8 mouse cellular contexts compared by ENCODE assay signal in genomic region chr9:53144266-53144665, GRCm38 (mm10).
DNase-seq lines count a peak whose midpoint lies in the region; ATAC-seq lines count a peak whose summit lies in the region.

No protein-coding gene starts in this region.

- intact Hi-C loops in heart, postnatal 36 days (cut with DNase I) = loop anchor here (1.0 to 5.0 kb wide), 3 partner anchors 182 to 846 kb away; no protein-coding TSS in a partner anchor

- ATAC-seq in erythroblast, adult 5-6 weeks (replicated peaks; ENCODE audit: low FRiP score, poor library complexity, severe bottlenecking) = no peak

- DNase-seq in right cerebral cortex, adult 18-20 months = peak; percentile 37
- DNase-seq in right cerebral cortex, postnatal 36 days (ENCODE audit: low spot score in 2 of 2) = no peak
- DNase-seq in adrenal gland, adult 8-10 months = peak; percentile 18
- peak; percentile 66 for DNase-seq in embryo, embryonic 11 days
- DNase-seq in heart, postnatal 36 days = peak; percentile 61 to 63
- peak; percentile 18 to 27 for DNase-seq in left cerebral cortex, adult 8-10 months (ENCODE audit: low spot score in 2 of 2)
- peak; percentile 36 for DNase-seq in ovary, postnatal 14 days (ENCODE audit: low spot score)

Comparison
In these comparisons a context has a peak if more than half of its experiments do, and no peak if none do; other contexts are left out.
1. DNase-seq: peak in right cerebral cortex, adult 18-20 months (single experiment), adrenal gland, adult 8-10 months (single experiment), embryo, embryonic 11 days (single experiment), heart, postnatal 36 days (2 of 2), left cerebral cortex, adult 8-10 months (2 of 2) and ovary, postnatal 14 days (single experiment); none in right cerebral cortex, postnatal 36 days (0 of 2).